Mouse (Mus musculus) CH12.LX (cell line): ENCODE data around the gene Pptc7.

Source experiments
- CTCF ChIP-seq, 2 experiments: IDR thresholded peaks in 1 of 2; conservative IDR thresholded peaks in 1 of 2; 2 replicates each; pipeline ENCODE4 v1.5.1; 2011 to 2012; ENCODE audit warnings: low read depth in 2 of 2, low read length in 2 of 2, improper control_type of control experiment in 1 of 2, inconsistent platforms in 1 of 2, mild to moderate bottlenecking in 1 of 2, moderate library complexity in 1 of 2
- ETS1 ChIP-seq: conservative IDR thresholded peaks from 2 replicates; pipeline ENCODE4 v1.6.1; 2012; ENCODE audit warnings: low read depth, mild to moderate bottlenecking, inconsistent platforms, low read length, improper control_type of control experiment, moderate library complexity
- GABPA ChIP-seq: IDR thresholded peaks from 2 replicates; pipeline ENCODE4 v1.6.1; 2012; ENCODE audit warnings: low read depth, low read length, improper control_type of control experiment, inconsistent platforms; ENCODE audit not compliant: insufficient replicate concordance
- JUND ChIP-seq: conservative IDR thresholded peaks from 2 replicates; pipeline ENCODE4 v1.6.1; 2011; ENCODE audit warnings: low read depth, low read length, improper control_type of control experiment
- KAT2A ChIP-seq: IDR thresholded peaks from 2 replicates; pipeline ENCODE4 v1.6.1; 2012; ENCODE audit warnings: low read length, improper control_type of control experiment, inconsistent platforms; ENCODE audit not compliant: insufficient replicate concordance
- MAFK ChIP-seq: IDR thresholded peaks from 2 replicates; pipeline ENCODE4 v1.6.1; 2011; ENCODE audit warnings: low read length, improper control_type of control experiment; ENCODE audit not compliant: insufficient replicate concordance
- MEF2A ChIP-seq: IDR thresholded peaks from 2 replicates; pipeline ENCODE4 v1.6.1; 2014; ENCODE audit warnings: low read depth, mild to moderate bottlenecking, inconsistent platforms, low read length, improper control_type of control experiment, borderline replicate concordance
- PAX5 ChIP-seq: IDR thresholded peaks from 2 replicates; pipeline ENCODE4 v1.6.1; 2012; ENCODE audit warnings: low read length, inconsistent platforms, mixed read lengths
- POLR2A ChIP-seq: IDR thresholded peaks from 2 replicates; pipeline ENCODE4 v1.6.1; 2011; ENCODE audit warnings: low read depth, mild to moderate bottlenecking, improper control_type of control experiment, low read length
- RCOR1 ChIP-seq: conservative IDR thresholded peaks from 2 replicates; pipeline ENCODE4 v1.6.1; 2012; ENCODE audit warnings: low read depth, mild to moderate bottlenecking, inconsistent platforms, low read length, improper control_type of control experiment
- SMC3 ChIP-seq: IDR thresholded peaks from 2 replicates; pipeline ENCODE4 v1.6.1; 2011; ENCODE audit warnings: low read depth, low read length, improper control_type of control experiment
- USF1 ChIP-seq: IDR thresholded peaks from 2 replicates; pipeline ENCODE4 v1.6.1; 2014; ENCODE audit warnings: low read depth, mild to moderate bottlenecking, inconsistent platforms, low read length, improper control_type of control experiment

GRCm38 (mm10) chr5:122300071-122300518 is 15.9 kb downstream of the Pptc7 start:
- TF ChIP-seq GABPA = no peak
- TF ChIP-seq JUND = no peak
- no peak for TF ChIP-seq KAT2A
- TF ChIP-seq SMC3 = no peak
- TF ChIP-seq ETS1 = no peak
- TF ChIP-seq CTCF (conservative IDR thresholded peaks at IDR 0.05 in 1 of 2, IDR thresholded peaks at IDR 0.05 in 1 of 2; ENCODE audit: low read depth in 2 of 2, low read length in 2 of 2) = no peak
- TF ChIP-seq POLR2A = no peak
- TF ChIP-seq RCOR1 = no peak
- no peak for TF ChIP-seq MAFK
- TF ChIP-seq MEF2A = no peak
- no peak for TF ChIP-seq PAX5
- TF ChIP-seq USF1 = no peak
